Mouse (Mus musculus): ENCODE measurements around the gene Mrtfb. TPM values are rescaled to one million over a fixed set of nuclear protein-coding genes. Genes with fewer than 3 reads are reported as not detected.

The Mrtfb gene
- polyA plus RNA-seq, 1 experiment, result 1.8 TPM

DNA sequence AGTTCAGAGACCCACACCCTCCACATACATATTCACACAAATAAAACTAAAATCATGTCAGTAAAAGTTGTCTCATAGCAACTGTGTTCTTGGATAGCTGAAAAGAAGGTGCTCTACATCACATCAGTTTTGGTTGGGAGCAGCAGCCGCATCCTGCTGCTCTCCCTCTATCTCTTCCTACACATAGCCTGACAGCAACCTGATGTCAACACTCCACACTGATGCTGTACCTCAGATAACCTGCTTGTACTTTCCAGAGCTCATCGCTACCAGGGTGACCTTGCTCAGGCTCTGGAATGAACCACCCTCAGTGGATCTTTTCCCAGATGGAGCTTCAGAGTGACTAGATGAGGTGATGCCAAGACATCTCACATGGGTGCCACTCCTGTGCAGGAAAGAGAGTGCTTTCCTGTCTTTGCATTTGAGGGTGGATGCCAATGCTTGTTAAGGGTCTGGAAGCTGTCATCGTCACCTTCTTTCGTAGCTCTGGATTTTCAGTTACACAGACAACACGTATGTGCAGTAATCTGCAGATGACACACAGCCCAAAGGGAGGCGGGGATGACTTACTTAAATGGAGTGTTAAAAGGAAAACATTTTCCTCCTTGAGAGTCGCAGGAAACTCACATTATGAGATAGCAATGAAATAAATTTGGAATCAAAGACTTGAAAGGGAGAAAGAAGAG, 173.8 kb downstream of the Mrtfb start:
- Histone ChIP-seq H3K27ac (ENCODE audit: control insufficient read depth, insufficient read depth, low read depth, low read length, poor library complexity) (no peak overlapping the region), H3K4me1 (ENCODE audit: control insufficient read depth, insufficient read depth, low read length) (no peaks in the 10 kb centered on the region), H3K4me3 (replicated peaks; ENCODE audit: control insufficient read depth, low read depth, low read length) (no peak overlapping the region)
- TF ChIP-seq CTCF (IDR thresholded peaks at IDR 0.05; ENCODE audit: control insufficient read depth, insufficient read depth, low read length), result no peak
- TF ChIP-seq POLR2A (IDR thresholded peaks at IDR 0.05; ENCODE audit: borderline replicate concordance, control insufficient read depth, low read depth, low read length), result no peak
- WGBS, result 79% methylated on average over 7 of the region's 7 CpGs

DNA sequence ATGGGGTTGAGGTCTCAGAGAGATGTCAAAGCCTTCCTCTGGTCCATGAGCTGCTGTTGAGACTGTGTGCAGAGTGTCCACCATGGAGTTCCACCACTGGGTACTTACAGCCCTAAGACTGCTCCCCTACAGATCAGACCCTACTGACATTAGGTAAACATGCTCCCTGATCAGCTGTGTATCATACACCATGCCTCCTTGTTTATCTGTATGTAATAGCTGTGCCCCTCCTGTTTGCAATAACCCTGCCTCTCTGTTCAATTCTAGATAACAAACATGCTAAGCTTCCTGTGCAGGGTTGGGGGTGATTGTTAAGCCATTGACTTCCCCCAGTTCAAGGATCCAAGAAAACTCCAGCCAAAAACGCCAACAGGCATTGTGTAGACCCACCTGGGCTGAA, 174.7 kb downstream of the Mrtfb start:
- TF ChIP-seq CTCF (IDR thresholded peaks at IDR 0.05; ENCODE audit: control insufficient read depth, insufficient read depth, low read length) (no peak), POLR2A (IDR thresholded peaks at IDR 0.05; ENCODE audit: borderline replicate concordance, control insufficient read depth, low read depth, low read length) (no peak)
- H3K27ac ChIP-seq (ENCODE audit: control insufficient read depth, insufficient read depth, low read depth, low read length, poor library complexity), result no peak overlapping the region

DNA sequence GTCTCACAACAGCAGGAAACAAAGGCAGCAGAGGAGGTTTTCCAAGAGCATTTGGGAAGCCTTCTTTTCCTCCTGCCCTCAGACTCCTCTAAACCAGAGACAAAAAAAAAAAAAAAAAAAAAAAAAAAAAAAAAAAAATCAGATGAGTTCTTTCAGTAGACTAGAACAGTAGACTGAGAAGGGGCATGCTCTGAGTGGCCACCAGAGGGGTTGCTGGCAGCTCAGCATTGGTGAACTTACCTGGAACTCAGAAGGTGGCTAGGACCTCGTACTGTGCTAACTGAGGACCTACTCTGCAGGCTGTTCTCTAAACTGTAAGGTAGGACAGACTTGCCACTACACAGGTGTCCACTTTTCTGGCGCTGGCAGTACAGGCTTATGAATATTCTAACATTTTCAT, 179.3 kb downstream of the Mrtfb start:
- Histone ChIP-seq H3K4me1 (ENCODE audit: control insufficient read depth, insufficient read depth, low read length) (no peaks in the 10 kb centered on the region), H3K27ac (ENCODE audit: control insufficient read depth, insufficient read depth, low read depth, low read length, poor library complexity) (no peak overlapping the region), H3K4me3 (replicated peaks; ENCODE audit: control insufficient read depth, low read depth, low read length) (no peak overlapping the region)
- TF ChIP-seq CTCF (IDR thresholded peaks at IDR 0.05; ENCODE audit: control insufficient read depth, insufficient read depth, low read length) (no peak), POLR2A (IDR thresholded peaks at IDR 0.05; ENCODE audit: borderline replicate concordance, control insufficient read depth, low read depth, low read length) (no peak)
- 85% methylated on average over 2 of the region's 2 CpGs for WGBS

More for the DNA sequence above, 174.7 kb downstream of the Mrtfb start:
- H3K4me1 ChIP-seq (ENCODE audit: control insufficient read depth, insufficient read depth, low read length), result no peaks in the 10 kb centered on the region
- WGBS, result 56% methylated on average over 1 of the region's 1 CpGs
- H3K4me3 ChIP-seq (replicated peaks; ENCODE audit: control insufficient read depth, low read depth, low read length), result no peak overlapping the region

DNA sequence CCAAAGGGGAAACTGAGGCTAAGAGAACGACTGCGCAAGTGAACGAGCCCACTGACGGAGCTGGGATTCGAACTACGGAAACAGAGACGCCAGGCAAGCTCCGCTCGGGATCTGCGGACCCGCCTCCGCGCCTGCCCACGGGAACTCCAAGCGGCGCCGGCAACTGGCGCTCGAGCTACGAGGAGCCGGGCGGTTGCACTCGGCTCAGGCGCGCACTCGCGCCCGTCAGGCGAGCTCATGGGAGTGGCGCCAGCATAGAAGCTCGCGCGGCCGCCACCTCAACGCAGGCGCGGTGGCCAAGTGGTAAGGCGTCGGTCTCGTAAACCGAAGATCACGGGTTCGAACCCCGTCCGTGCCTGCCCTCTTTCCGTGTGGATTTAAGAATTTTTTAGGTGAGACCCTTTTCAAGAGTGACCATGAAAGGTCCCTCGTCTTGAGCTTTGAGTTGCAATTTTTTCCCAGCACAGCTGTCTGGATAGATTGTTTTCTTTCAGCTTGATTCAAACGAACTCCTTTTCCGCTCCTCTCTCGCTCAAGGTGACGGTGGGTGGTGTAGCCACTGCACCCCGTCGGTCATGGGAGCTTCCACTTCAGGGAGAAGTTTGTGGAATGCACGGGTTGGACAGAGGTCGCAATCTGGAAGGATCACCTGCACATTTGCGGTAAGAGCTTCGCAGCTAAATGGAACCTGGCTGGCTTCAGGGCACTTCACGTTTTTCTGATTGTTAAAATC, 180.9 kb downstream of the Mrtfb start:
- WGBS, result under 1% methylated on average over 58 of the region's 58 CpGs
- peak overlapping the region; percentile 91 for H3K4me3 ChIP-seq (replicated peaks; ENCODE audit: control insufficient read depth, low read depth, low read length)
- H3K4me1 ChIP-seq (ENCODE audit: control insufficient read depth, insufficient read depth, low read length), result no peaks in the 10 kb centered on the region
- H3K27ac ChIP-seq (ENCODE audit: control insufficient read depth, insufficient read depth, low read depth, low read length, poor library complexity), result 0 out of 2 replicates have a peak overlapping the region, but pooled peaks have one; percentile 12
- TF ChIP-seq POLR2A (IDR thresholded peaks at IDR 0.05; ENCODE audit: borderline replicate concordance, control insufficient read depth, low read depth, low read length), result no peak
- TF ChIP-seq CTCF (IDR thresholded peaks at IDR 0.05; ENCODE audit: control insufficient read depth, insufficient read depth, low read length), result no peak

DNA sequence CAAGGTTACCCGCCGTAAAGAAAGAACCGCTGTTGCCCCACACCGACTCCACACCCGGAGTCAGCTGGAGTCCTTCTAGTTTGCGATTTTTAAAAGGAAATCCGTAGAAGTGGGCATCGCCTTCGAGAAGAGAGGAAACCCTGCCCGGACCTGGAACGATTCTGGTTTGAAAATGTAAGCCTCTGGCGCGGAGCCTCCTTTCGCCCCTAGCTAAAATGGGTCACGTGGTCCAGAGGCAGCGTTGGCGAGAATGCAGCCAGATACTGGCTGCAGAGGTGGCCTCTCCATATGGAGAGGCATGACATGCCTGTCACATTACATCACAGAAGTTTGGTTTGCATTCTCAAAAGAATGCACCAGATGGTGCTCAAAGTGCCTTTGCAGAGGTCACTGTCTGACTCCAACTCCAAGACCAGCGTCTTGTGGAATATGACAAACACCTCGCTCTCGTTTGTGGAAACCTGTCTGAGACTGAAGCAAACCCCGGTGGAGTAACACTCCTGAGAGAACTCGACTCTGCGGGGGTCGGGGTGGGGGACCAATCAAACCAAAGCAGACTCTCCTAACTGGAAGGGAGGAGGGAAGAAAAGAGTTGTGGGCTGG, 181.6 kb downstream of the Mrtfb start:
- Histone ChIP-seq H3K27ac (ENCODE audit: control insufficient read depth, insufficient read depth, low read depth, low read length, poor library complexity) (no peak overlapping the region), H3K4me1 (ENCODE audit: control insufficient read depth, insufficient read depth, low read length) (no peaks in the 10 kb centered on the region), H3K4me3 (replicated peaks; ENCODE audit: control insufficient read depth, low read depth, low read length) (peak overlapping the region; percentile 91)
- TF ChIP-seq CTCF (IDR thresholded peaks at IDR 0.05; ENCODE audit: control insufficient read depth, insufficient read depth, low read length) (no peak), POLR2A (IDR thresholded peaks at IDR 0.05; ENCODE audit: borderline replicate concordance, control insufficient read depth, low read depth, low read length) (no peak)
- 2% methylated on average over 24 of the region's 24 CpGs for WGBS

DNA sequence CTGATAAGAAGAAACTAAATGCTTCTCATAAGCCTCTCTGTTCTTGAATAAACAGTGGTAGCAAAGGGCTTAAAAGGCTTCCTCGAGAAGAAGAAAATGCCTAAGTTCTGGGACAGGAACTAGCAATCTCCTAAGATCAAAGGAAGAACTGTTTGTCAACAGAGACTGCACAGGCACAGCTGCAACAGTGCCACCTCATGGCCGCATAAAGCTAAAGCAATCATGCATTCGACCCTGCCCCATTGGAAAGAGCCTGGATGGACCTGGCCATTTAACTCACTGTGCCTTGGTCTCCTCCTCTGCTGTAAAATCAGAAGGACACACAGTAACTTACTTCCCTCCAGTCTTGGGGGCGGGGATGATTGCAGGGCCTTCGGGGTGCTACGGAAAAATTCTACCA, 184.2 kb downstream of the Mrtfb start:
- H3K4me1 ChIP-seq (ENCODE audit: control insufficient read depth, insufficient read depth, low read length), result no peaks in the 10 kb centered on the region
- TF ChIP-seq POLR2A (IDR thresholded peaks at IDR 0.05; ENCODE audit: borderline replicate concordance, control insufficient read depth, low read depth, low read length), result no peak
- TF ChIP-seq CTCF (IDR thresholded peaks at IDR 0.05; ENCODE audit: control insufficient read depth, insufficient read depth, low read length), result peak; percentile 77
- H3K27ac ChIP-seq (ENCODE audit: control insufficient read depth, insufficient read depth, low read depth, low read length, poor library complexity), result no peak overlapping the region
- H3K4me3 ChIP-seq (replicated peaks; ENCODE audit: control insufficient read depth, low read depth, low read length), result no peak overlapping the region
- WGBS, result 53% methylated on average over 6 of the region's 6 CpGs

DNA sequence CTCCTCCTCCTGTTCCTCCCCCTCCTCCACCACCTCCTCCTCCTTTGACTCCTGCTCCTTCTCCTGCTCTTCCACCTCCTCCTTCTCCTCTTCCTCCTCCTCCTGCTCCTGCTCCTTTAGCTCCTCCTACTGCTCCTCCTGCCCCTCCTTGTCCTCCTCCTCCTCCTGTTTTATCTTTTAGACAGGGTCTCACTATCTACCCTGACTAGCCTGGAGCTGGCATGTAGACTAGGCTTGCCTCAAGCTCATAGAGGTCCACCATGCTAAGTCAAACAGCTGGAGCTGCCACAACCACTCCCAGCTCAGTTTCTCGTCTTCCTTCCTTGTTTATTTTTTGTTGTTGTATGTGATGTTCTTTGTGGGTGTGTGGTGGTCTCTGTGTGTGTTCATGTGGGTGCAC, 187.5 kb downstream of the Mrtfb start:
- no peak overlapping the region for H3K27ac ChIP-seq (ENCODE audit: control insufficient read depth, insufficient read depth, low read depth, low read length, poor library complexity)

DNA sequence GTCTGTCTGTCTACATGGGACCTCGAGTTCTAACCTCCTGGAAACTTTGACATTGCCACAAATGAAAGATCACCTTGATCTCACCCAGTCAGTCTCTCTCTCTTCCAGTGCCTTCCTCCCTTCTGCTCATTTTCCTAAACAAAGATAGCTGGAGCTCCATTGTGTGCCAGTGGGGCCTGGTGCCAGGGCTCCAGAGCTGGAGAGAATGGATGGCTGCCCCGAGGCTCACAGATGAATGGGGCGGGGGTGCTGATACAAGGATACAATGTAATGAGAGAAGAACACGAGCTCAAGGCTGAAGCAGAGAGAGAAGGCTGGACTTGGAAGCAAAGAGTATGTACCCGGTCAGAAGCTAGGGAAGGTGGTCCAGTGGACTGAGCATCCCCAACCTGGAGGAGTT, 189.2 kb downstream of the Mrtfb start:
- 67% methylated on average over 5 of the region's 5 CpGs for WGBS
- Histone ChIP-seq H3K27ac (ENCODE audit: control insufficient read depth, insufficient read depth, low read depth, low read length, poor library complexity) (no peak overlapping the region), H3K4me1 (ENCODE audit: control insufficient read depth, insufficient read depth, low read length) (no peaks in the 10 kb centered on the region), H3K4me3 (replicated peaks; ENCODE audit: control insufficient read depth, low read depth, low read length) (no peak overlapping the region)
- TF ChIP-seq POLR2A (IDR thresholded peaks at IDR 0.05; ENCODE audit: borderline replicate concordance, control insufficient read depth, low read depth, low read length), result no peak

More for the DNA sequence above, 187.5 kb downstream of the Mrtfb start:
- TF ChIP-seq POLR2A (IDR thresholded peaks at IDR 0.05; ENCODE audit: borderline replicate concordance, control insufficient read depth, low read depth, low read length) (no peak), CTCF (IDR thresholded peaks at IDR 0.05; ENCODE audit: control insufficient read depth, insufficient read depth, low read length) (no peak)
- 45% methylated on average over 1 of the region's 1 CpGs for WGBS
- H3K4me3 ChIP-seq (replicated peaks; ENCODE audit: control insufficient read depth, low read depth, low read length), result no peak overlapping the region
- H3K4me1 ChIP-seq (ENCODE audit: control insufficient read depth, insufficient read depth, low read length), result no peaks in the 10 kb centered on the region

Measured in bone marrow, adult 2 months (tissue).